Mouse (Mus musculus) urinary bladder, adult 2 months (tissue): ENCODE measurements around the gene Nhsl1. TPM values are rescaled to one million over a fixed set of nuclear protein-coding genes. Genes with fewer than 3 reads are reported as not detected.

ENCODE experiments used
- DNase-seq: peaks from one replicate; pipeline ENCODE4 v3.0.0; 2022; ENCODE audit warnings: low spot score
- polyA plus RNA-seq: library from polyadenylated mRNA; depleted of rRNA; stranded (reverse); fragments of >200 nt; gene quantifications from 2 replicates; pipeline ENCODE4 v1.2.3, GENCODE M21; 2012

Gene Nhsl1
- polyA plus RNA-seq, 1 experiment = 14.0 TPM

GRCm38 (mm10) chr10:18394270-18394669, 75.5 kb downstream of the Nhsl1 start:
- DNase-seq = no peak

- DNase-seq = no peak
These were observed 81.4 kb downstream of the Nhsl1 start for GRCm38 (mm10) chr10:18400089-18400644.

- no peak for DNase-seq
These were observed 82.2 kb downstream of the Nhsl1 start for GRCm38 (mm10) chr10:18400998-18401397.

GRCm38 (mm10) chr10:18403992-18404391, 85.2 kb downstream of the Nhsl1 start:
- DNase-seq = no peak

GRCm38 (mm10) chr10:18404679-18405078, 85.9 kb downstream of the Nhsl1 start:
- no peak for DNase-seq

GRCm38 (mm10) chr10:18407062-18407830, 88.5 kb downstream of the Nhsl1 start:
- peak; percentile 48 for DNase-seq

- no peak for DNase-seq
These were observed 89.3 kb downstream of the Nhsl1 start for GRCm38 (mm10) chr10:18408128-18408527.

- DNase-seq = no peak
These were observed 89.8 kb downstream of the Nhsl1 start for GRCm38 (mm10) chr10:18408635-18409034.

- no peak for DNase-seq
These were observed 90.3 kb downstream of the Nhsl1 start for GRCm38 (mm10) chr10:18409068-18409467.

- no peak for DNase-seq
These were observed 92.5 kb downstream of the Nhsl1 start for GRCm38 (mm10) chr10:18411266-18411665.

- no peak for DNase-seq
These were observed 97.2 kb downstream of the Nhsl1 start for GRCm38 (mm10) chr10:18415946-18416345.

GRCm38 (mm10) chr10:18418160-18418559, 99.4 kb downstream of the Nhsl1 start:
- DNase-seq = no peak

- no peak for DNase-seq
These were observed 100.7 kb downstream of the Nhsl1 start for GRCm38 (mm10) chr10:18419508-18419907.

GRCm38 (mm10) chr10:18420259-18421000, 101.6 kb downstream of the Nhsl1 start:
- DNase-seq = no peak

- DNase-seq = no peak
These were observed 104.2 kb downstream of the Nhsl1 start for GRCm38 (mm10) chr10:18422968-18423367.

GRCm38 (mm10) chr10:18423557-18423956, 104.8 kb downstream of the Nhsl1 start:
- no peak for DNase-seq

- DNase-seq = no peak
These were observed 109.1 kb downstream of the Nhsl1 start for GRCm38 (mm10) chr10:18427866-18428265.

- no peak for DNase-seq
These were observed 110.7 kb downstream of the Nhsl1 start for GRCm38 (mm10) chr10:18429533-18429932.

GRCm38 (mm10) chr10:18430141-18430540, 111.4 kb downstream of the Nhsl1 start:
- DNase-seq = no peak

- peak; percentile 45 for DNase-seq
These were observed 112.2 kb downstream of the Nhsl1 start for GRCm38 (mm10) chr10:18430973-18431372.

GRCm38 (mm10) chr10:18431546-18431945, 112.8 kb downstream of the Nhsl1 start:
- no peak for DNase-seq

- no peak for DNase-seq
These were observed 116.7 kb downstream of the Nhsl1 start for GRCm38 (mm10) chr10:18435454-18435853.

- no peak for DNase-seq
These were observed 117.2 kb downstream of the Nhsl1 start for GRCm38 (mm10) chr10:18435938-18436337.
